Mouse (Mus musculus): ENCODE results near the gene Ugt1a10. TPM values are rescaled to one million over a fixed set of nuclear protein-coding genes. Genes with fewer than 3 reads are reported as not detected.
"Not testable (repeated sequence)": the region's sequence is repeated elsewhere in the genome, so short reads cannot be mapped to it uniquely, and the experiment has no call there.

The Ugt1a10 gene
- polyA plus RNA-seq, 1 experiment from 2014 or later = not detected

DNA sequence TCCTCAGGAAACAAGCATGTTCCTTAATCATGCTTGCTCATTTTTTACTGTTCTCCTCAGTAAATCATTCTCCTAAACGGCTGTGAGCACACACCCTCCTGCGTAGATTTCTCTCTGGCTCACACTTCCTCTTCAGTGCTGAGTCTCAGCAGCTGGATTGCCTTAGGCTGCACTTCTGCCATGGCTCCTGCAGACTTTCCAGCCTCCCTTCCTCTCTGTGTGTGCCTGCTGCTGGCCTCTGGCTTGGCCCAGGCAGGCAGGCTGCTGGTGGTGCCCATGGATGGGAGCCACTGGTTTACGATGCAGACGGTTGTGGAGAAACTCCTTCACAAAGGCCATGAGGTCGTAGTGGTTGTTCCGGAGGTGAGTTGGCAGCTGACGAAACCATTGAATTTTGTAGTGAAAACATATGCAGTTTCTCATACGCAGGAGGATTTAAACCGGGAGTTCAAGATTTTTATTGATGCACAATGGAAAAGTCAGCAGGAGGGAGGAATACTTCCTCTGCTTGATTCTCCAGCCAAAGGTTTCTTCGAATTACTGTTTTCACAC, 39.8 kb downstream of the Ugt1a10 start, which contains the start of gene Ugt1a7c:
Gene Ugt1a7c, plus strand, starts transcription at position 122 of the 552 bp plus-strand sequence.
- peak; percentile 17 for DNase-seq (ENCODE audit: low spot score)

DNA sequence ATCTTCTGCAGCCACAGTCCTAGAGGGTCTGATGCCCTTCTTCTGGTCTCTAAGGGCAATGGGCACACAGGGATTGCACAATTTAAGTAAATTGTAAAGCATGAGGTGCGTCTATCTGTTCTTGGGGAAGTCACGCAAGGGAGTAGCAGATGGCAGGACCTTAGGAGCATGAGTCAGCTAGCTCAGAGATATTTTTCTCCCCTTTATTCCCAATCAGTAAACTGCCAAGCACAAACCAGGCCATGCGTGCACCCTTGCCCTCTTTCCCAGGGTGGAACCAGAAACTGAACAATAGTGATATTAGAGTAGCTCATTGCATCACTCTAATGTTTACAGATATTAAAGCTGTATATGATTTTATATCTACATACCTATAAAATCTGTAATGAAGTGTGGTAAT, 43.4 kb downstream of the Ugt1a10 start:
- not testable (repeated sequence) for DNase-seq (ENCODE audit: low spot score)

DNA sequence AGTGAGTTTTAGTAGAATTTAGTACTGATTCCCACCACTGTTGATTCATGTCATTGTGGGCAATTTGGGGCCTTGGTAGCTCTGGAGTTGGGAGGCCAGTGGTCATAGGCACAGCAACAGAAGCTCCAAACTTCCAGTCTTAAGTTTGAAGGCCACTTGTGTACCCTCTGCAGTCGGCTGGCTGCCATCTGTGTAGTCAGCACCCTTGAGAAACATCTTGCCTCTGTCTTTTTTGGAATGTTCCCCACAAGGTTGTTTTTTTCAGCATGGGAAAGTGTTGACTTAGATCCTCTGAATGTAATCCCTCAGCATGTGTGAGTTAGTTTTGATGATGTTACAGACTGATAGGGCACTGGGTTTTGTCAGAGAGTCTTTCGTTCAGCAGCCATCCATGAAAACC, 44.5 kb downstream of the Ugt1a10 start:
- DNase-seq (ENCODE audit: low spot score) = not testable (repeated sequence)

GRCm38 (mm10) chr1:88103019-88103418, 47.8 kb downstream of the Ugt1a10 start, which contains the start of gene Ugt1a6b:
Ugt1a6b (plus strand) TSS chr1:88103252.
- not testable (repeated sequence) for DNase-seq (ENCODE audit: low spot score)

GRCm38 (mm10) chr1:88103697-88104468, 48.7 kb downstream of the Ugt1a10 start:
- not testable (repeated sequence) for DNase-seq (ENCODE audit: low spot score)

DNA sequence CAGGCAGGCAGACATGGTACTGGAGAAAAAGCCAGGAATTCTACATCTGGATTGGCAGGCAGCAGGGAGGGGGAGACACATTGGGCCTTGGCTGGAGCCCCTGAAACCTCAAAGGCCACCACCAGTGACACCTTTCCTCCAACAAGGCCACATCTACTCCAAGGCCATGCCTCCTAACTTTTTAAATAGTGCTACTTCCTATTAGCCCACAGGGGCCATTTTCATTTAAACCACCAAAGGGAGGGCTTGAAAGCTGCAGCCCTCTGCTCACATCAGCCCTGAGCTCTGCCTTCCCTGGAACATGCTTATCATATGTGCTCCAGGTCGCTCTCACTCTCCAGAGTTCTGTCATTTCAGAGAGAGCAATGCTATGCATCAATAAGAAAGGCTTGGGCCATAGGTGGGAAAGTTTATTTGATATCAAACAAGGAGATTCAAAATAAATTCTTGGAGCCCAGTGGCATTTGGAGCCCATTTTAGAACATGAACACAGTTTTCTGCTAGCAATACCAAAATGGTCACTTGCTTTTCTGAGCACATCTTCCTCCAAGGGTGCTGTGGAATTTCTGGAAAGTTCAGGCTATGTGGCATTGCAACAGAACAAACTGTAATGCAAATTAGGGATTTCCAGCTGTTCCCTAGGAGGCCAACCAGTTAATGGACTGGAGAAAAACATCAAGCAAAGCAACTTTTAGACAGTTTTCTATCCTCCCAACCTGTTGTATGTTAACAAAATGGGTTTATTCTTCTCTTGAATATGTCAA, 49.7 kb downstream of the Ugt1a10 start:
- no peak for DNase-seq (ENCODE audit: low spot score)

GRCm38 (mm10) chr1:88105656-88106055, 50.5 kb downstream of the Ugt1a10 start:
- no peak for DNase-seq (ENCODE audit: low spot score)

- DNase-seq (ENCODE audit: low spot score) = not testable (repeated sequence)
Measured at GRCm38 (mm10) chr1:88109027-88109557, 53.9 kb downstream of the Ugt1a10 start.

GRCm38 (mm10) chr1:88109604-88110003, 54.4 kb downstream of the Ugt1a10 start:
- not testable (repeated sequence) for DNase-seq (ENCODE audit: low spot score)

DNA sequence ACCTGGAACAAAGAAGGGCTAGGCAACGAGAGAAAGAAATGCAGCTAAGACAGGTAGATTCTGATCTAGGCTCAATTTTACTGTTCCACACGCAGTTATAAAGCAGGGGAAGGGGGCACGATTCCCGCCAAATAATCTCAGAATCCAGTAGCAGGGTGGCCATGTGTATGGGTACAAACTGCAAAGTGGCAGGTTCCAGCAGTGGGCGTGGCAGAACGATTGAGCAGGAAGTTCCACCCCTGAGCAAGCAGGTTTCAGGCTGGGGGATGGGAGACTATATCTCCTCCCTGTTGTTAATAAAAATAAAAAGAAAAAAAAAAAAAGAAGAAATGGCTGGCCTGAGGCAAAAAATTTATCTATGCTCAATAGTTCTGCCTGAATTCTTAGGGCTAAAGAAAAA, 57.6 kb downstream of the Ugt1a10 start:
- not testable (repeated sequence) for DNase-seq (ENCODE audit: low spot score)

DNA sequence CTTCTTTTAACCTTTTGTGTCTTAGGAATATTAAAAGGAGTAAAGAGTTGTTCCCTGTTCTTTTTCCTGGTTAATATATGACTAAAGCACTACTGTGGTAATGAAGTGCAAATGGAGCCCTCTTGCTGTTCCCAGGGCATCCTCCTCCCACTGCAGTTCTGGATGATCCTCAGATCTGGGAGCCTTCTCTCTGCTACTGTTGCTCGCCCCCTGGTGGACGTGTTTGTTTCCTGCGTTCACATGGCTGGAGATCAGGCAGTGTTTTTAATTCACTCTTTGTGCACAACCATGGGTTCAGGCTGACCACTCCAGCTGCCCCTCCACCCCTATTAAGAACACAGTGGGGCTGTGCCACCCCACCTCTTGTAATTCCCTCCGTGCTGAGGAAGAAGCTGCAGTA, 65.4 kb downstream of the Ugt1a10 start:
- DNase-seq (ENCODE audit: low spot score) = not testable (repeated sequence)

- not testable (repeated sequence) for DNase-seq (ENCODE audit: low spot score)
Measured at GRCm38 (mm10) chr1:88121521-88121920, 66.3 kb downstream of the Ugt1a10 start.

DNA sequence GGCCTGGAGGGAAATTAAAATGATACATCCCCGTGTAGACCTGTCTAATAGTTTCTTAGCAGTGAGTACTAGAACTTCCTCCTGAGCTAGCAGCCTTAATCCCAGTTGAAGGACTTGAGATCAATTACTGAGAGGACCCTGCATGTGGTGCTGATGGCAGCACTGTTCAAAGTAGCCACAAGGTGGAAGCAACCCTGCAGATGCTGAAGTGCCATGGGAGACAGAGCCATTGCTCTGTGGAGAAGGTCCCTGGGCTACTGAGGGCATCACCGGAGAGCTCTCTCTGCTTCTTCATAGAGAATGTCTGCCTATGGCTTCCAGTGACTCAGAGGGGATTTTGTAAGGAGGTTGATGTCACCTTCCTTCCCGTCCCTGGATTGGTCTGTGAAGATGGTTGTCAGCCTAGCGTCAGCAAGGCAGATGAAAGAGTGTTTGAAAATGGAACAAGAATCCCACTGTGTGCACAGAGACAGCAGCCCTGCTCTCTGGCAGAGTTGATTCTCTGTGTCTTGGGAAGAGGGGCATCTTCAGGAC, 70.7 kb downstream of the Ugt1a10 start:
- DNase-seq (ENCODE audit: low spot score) = not testable (repeated sequence)

DNA sequence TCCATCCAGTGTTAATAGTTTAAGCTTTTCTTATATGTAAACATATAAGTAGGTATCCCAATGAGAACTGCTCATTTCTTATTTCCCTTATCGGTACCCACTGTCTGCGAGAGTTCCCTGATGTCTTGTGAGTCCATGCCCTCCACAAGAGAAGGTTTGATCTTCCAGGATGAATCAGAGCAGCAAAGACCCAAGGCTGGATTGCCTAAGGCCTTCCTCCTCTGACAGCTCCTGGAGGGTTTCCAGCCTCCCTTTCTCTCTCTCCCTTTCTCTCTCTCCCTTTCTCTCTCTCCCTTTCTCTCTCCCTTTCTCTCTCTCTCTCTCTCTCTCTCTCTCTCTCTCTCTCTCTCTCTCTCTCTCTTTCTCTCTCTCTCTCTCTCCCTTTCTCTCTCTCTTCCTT, 73.9 kb downstream of the Ugt1a10 start:
- DNase-seq (ENCODE audit: low spot score) = not testable (repeated sequence)

- DNase-seq (ENCODE audit: low spot score) = not testable (repeated sequence)
Measured at GRCm38 (mm10) chr1:88130223-88130622, 75.0 kb downstream of the Ugt1a10 start.

DNA sequence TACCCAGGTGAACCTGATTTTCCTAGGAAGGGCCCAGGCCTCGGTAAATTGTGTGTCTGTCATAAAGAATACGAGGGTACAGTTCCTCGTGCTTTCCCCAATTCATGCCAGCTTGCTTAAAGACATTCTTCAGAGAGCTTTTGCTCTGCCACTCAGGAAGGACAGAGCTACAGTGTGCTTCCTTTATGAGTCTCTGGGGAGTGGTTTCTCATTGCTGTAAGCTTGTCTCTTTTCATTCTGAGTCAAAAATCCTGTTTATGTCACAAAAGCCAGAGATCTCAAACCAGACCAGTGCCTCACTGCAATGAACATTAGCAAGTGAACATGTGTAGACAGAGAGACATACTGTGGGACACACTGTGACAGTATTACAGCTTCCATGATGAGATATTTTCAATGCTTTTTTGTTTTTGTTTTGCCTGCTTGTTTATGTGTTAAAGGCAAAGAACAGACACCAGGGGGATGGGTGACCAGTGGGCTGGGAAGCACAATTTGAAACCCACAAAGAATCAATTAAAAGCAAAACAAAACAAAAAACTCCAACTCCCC, 78.8 kb downstream of the Ugt1a10 start:
- DNase-seq (ENCODE audit: low spot score) = no peak

GRCm38 (mm10) chr1:88134457-88135011, 79.3 kb downstream of the Ugt1a10 start, which contains the start of gene Ugt1a6a:
Ugt1a6a (plus strand) TSS chr1:88134809.
- DNase-seq (ENCODE audit: low spot score) = not testable (repeated sequence)

DNA sequence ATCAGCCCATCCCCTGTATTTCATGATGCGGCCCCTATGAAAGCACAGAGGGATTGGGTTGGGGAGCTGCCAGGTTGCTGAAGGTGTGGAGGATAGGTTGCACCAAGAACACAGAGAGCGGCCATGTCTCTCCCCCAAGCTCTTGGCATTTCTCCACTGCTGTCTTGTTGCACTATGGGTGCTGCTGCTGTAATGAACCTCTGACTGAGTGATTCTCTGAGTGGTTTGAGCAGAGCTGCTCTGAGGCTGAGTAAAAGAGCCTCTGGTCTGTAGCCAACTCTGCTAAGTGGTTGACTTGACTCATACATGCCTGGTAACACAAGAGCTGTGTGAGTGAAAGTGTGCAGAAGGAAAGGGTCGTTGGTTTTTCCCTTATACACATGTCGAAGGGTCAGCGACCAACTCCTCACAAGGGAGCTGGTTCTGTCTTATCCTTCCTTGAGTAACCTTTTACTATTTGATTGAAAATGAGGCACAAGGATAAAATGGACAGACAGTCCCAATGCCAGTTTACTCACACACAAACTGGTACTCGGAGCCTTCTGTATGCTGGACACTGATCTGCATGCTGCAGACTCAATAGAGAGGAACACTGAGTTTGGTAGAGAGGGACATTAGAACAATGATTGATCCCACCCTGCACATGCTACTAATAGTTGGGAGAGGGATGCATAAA, 80.2 kb downstream of the Ugt1a10 start:
- not testable (repeated sequence) for DNase-seq (ENCODE audit: low spot score)

DNA sequence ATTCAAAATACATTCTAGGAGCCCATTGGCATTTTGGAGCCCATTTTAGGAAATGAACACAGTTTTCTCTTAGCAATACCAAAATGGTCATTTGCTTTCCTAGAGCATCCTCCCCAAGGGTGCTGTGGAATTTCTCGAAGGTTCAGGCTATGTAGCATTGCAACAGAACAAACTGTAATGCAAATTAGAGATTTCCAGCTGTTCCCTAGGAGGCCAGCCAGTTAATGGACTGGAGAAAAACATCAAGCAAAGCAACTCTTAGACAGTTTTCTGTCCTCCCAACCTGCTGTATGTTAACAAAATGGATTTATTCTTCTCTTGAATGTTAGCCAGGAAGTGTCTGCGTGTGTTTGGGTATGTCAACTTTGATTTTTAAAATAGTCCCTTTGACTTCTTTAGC, 81.5 kb downstream of the Ugt1a10 start:
- no peak for DNase-seq (ENCODE audit: low spot score)

DNA sequence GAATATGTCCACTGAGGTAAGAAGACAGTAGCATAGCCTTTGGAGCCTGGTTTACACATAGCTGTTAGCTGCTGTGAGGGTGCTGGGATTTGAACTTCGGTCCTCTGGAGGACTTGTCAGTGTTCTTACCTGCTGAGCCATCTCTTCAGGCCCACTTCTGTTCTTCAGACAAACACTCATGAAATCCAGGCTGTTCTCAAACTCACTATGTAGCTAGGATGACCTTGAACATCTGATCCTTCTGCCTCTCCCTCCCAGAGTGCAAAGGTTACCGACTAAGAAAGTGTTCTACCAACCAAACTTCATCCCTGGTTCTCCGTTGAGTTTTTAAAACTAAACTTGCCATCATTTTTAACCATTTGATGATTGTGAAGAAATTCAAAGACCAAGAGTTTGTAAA, 82.1 kb downstream of the Ugt1a10 start:
- no peak for DNase-seq (ENCODE audit: low spot score)

Data from thymus, postnatal 0 days (tissue).